Mouse (Mus musculus): Measurements from ENCODE around the gene Cd55. TPM values are rescaled to one million over a fixed set of nuclear protein-coding genes. Genes with fewer than 3 reads are reported as not detected.
A peak's percentile ranks its signal among the peaks of the same experiment; 100 is the strongest.
"Not testable (repeated sequence)": the region's sequence is repeated elsewhere in the genome, so short reads cannot be mapped to it uniquely, and the experiment has no call there.

Gene Cd55
- total RNA-seq (2014; fragmentation: Nextera tagmentation) = 8.1 TPM in 1 of 2 replicates, not detected in the other
- 0.78 and 2.2 TPM in 2 replicates for total RNA-seq (2017)

DNA sequence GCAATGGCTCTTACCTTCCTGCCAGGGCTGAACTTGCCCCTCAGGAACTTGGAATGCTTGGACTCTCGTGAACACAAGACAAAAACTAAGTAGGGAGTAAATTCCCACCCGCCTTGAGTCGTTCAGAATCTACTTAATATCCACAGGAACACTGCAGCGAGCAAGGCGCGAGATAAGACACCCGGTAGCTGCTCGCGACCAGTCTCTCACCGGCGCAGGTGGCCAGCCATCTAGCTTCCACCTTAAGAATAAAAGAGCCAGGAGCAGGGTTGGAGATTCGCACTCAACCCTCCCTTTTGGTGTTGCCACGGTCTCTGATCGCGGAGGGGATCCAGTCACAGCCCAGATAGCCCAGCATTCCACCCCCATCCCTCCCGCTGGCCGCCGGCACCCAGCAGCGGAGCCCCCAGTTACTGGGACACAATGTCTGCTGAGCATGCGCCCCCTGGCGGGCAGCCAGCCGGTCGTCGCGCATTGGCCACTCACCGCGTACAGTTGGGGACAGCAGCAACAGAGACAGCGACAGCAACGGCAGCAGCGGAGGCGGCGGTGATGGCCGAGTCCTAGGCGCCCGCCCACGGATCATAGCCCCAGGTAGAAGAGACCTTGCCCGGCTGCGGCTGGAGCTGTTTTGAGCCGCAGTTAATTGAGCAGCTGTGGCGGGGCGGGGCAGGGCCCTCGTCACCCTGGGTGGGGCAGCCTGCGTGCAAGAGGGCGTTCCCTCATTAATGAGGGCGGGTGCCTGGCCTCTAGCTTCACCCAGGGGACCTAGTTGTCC is at the start of gene Cd55:
TSS of gene Cd55 (minus strand) at position 661 of the 778 bp plus-strand sequence.
- peak; percentile 96 for ATAC-seq (replicated peaks; ENCODE audit: poor library complexity, severe bottlenecking)

DNA sequence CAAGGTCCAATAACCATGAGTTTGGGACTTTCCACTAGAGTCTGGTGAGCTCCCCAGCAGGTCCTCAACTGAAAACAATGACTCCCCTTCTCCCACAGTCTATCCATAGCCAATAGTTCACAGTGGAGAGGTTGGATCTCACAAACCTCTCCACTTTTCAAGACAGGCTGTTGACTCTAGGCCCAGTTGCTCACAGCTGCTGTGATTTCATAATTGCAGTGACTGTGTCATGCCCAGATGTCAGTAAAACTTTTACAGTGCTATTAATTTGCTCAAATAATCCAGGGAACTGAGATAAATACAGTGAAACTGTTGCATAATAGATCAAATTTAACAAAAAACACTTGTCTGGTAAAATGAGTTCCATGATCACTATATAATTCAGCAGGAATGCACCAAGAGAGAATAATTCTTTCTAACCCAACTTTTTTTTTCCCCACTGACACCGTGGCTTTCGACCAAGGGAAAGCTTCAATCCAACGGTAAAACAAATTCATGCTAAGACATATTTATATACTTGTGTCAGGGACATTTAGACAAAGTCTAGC is 49.4 kb upstream of the Cd55 start:
- ATAC-seq (replicated peaks; ENCODE audit: poor library complexity, severe bottlenecking) = no peak

DNA sequence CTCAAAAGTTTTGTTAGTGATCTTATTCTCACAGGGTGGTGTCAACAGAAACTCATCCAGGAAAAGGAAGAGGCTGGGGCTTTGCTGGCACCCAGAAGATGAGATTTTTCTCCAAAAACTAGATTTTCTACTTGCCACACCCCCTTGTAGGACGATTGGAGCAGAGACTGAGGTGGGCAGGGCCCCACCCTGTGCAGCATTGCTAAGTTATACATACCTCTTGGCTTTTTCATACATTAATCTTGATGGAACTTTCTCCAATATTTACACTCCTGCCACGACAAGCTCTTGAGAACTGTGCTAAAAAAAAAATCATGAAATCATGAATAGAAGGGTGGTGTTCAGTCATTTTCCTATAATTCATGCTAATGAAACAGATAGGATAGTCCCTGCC is 46.4 kb upstream of the Cd55 start:
- no peak for ATAC-seq (replicated peaks; ENCODE audit: poor library complexity, severe bottlenecking)

DNA sequence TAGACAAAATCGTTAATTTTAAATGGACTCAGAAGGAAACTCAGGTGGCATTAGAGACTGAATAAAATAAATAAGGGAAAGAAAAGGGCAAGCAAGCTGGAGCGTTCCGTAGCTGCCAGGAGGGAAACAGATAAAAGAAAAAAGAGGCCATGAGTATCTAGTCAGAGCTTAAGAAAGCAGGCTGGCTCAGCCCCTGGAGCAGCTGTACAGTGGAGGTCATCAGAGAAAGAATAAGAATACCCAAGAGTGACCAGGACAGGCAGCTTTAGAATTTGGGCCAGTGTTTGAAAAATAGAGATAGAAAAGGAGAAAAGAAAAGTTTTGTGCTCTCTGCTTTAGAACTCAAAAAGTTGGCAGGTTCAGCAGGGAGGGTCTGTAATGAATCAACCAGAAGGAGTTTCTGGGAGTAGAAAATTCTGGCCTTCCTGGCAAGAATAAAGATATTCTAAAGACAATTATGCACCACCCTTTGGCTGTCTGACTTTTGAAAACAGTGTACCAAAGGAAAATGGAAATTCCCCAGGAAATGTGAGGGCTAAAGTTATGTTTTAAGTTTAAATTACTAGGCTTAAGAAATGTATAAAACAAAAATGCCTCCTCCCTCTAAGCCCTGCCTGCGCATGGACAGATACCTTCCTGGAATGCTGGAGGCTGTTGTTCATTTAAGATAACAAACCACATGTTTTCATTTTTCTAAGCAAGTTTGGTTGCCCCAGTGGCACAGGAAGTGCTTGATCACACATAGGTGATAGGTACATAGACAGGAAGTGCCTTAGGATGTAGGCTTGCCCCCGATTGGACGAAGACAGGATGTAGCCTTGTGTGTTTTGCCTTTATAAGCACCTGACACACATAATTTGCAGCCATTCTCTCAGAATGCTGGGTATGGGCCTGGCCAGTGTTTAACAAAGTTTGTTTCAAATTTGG is 45.7 kb upstream of the Cd55 start:
- ATAC-seq (replicated peaks; ENCODE audit: poor library complexity, severe bottlenecking) = no peak

DNA sequence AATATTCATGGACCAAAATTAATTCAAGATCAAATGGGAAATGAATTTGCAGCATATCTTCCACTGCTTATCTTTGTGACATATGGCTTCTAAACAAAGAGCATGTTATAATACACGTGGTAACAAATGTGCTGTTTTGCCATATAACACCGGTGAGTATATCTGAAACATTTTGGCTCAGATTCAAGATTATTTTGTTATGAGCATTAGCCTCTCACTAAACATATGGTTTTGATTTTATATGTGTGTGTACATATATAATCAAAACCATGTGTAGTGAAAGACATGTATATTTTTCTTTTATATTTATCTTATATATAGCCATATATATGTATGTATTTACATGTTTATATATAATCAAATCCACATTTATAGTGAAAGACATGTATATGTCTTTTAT is 44.9 kb upstream of the Cd55 start:
- ATAC-seq (replicated peaks; ENCODE audit: poor library complexity, severe bottlenecking) = no peak

DNA sequence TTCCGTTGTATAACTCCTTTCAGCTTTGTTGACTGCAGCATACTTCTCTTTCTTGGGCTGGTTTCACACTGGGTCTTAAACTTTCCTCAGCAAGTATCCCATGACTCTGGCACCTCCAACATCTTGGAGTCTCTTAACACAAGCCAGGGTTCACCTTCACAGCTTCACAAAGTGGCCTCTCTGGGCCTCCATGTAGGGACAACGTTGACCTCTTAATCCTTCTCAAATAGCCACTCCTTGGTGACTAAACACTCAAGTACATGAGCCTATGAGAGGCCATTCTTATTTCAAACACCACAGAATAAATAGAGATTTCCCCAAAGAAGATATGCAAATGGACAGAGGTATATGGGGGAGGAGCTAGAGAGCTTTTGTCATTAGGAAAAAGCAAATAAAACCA is 37.4 kb upstream of the Cd55 start:
- no peak for ATAC-seq (replicated peaks; ENCODE audit: poor library complexity, severe bottlenecking)

DNA sequence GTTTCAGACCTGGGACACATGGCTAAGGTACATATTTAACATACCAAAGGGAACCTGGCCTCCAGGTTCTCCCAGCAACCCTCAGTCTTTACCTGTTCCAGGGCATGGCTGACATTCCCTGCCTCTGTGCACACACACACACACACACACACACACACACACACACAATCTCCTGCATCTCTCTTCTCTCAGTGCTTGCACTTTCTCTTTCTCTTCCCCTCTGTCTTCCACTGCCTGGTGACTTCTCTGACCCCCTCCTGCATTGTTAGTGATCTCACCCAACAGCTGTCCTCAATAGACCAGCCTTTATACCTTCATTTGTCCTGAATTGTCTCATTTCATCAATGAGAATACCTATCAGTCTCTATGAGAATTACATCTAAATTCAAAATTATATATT is 35.8 kb upstream of the Cd55 start:
- ATAC-seq (replicated peaks; ENCODE audit: poor library complexity, severe bottlenecking) = no peak

DNA sequence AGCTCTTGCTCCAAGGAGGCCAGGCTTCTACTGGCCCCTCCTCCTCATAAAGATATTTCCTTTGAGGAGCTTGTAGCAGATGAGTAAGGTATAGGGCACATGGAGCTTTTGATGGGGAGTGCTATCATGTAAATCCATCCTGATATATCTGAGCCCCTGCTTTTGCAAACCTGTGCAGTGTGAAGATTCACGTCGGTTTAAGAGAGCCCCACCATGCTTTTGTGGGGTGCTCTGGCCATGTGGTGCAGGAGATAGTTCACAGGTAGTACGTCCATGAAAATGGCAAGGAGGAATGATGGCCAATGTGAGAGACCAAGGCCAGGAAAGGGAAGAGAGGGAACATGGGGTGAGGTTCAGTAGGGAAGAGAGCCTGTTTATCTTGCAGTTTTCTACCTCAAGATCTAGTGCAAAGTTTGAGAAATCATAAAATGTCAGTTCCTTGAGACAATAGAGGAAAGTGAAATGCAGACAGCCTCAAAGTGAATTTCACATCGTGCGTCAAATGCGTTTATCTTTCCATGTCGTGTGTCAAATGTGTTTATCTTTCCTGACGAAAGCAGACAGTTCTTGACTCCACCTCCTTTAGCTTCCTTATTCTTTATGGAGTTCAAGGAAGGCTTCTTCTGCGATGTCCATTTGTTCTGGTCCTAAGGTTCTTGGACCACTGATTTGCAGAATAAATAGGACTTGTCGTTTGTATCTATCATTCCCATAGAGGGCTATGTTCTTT is 24.4 kb upstream of the Cd55 start:
- no peak for ATAC-seq (replicated peaks; ENCODE audit: poor library complexity, severe bottlenecking)

DNA sequence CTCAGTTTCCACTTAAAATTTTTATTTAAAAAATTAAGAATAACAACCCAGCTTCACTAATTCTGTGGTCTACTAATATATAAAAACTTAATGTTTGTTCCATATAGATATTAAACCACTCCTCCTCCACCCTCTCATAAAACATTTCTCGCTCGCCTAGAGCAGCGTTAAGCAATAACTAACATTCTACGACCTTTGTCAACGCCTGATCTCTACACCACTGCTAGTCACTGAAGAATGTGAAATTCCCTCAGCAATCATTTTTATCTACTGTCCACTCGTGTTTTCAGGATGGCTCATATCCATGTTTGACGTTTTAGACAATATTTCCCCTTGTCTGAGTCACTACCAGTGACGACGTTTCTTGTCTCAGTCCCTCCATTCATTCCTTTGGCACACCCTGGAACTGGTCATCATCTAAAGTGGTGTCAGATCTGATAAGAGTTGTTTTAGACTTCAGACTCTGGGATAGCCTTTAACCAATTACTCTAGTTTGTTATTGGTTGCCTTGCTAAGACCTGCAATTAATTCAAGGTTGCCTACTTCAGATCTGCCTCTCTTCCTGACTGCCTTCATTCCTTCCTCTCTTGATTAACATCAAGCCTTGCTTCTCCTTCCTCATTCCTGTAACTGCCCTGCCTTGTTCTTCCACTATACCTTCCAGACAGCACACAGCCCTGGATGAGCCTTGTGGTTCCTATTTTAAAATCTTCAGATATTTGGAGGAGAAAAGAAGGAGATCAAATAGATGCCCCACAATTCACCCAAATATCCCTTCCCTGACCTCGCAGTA is 23.5 kb upstream of the Cd55 start:
- no peak for ATAC-seq (replicated peaks; ENCODE audit: poor library complexity, severe bottlenecking)

DNA sequence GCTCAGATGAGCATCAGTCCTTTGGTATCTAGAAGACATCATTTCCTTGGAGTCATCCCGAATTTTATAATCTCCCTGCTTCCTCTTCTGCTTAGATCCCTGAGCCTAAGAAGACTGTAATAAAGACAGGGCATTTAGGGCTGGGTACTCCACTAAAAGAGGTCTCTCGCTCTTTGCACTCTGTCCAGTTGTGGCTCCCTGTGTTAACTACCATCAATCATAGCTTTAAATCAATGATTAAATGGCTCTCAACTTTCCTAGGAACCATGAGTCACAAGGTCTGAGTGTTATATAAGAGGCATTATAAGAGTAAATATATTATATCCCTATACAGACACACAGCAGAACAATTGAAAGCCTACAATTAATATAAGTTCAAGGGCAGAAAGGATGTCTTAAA is 22.8 kb upstream of the Cd55 start:
- no peak for ATAC-seq (replicated peaks; ENCODE audit: poor library complexity, severe bottlenecking)

DNA sequence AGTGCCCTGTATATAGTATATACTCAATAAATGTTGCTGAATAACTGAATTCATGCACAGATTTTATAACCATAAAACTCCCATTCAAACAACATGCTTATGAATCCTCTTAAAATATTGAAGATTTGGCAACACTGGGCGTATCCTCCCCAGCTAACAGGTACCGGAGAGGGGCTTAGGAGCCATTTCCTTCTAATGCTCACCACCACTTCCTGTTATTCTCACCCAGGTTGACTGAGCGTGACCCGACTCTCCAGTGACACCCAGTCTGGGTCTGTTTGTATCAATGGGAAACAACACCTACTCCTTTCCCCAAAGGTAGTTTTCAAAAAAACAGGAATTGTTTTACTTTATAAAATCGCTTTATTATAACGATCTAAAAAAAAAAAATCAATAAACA is 12.4 kb upstream of the Cd55 start:
- peak; percentile 85 for ATAC-seq (replicated peaks; ENCODE audit: poor library complexity, severe bottlenecking)

DNA sequence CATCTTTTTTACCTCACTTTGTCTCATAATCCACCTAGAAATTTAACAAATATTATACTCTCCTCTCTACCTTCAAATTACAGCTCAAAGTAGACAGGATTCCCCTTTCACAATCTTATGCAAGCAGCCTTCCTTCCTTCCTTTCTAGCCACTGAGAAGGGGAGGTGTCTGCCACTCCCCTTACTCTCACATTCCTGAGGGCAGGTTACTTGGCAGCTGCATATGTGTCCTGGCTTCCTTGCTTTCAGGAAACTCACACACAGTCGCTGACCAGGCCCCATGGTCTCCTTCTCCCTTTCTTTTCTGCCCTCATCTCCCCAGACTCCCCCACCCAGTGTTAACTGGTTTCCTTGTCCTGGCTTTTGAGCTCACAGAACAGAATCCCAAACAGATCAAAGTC is 11.7 kb upstream of the Cd55 start:
- peak; percentile 87 for ATAC-seq (replicated peaks; ENCODE audit: poor library complexity, severe bottlenecking)

DNA sequence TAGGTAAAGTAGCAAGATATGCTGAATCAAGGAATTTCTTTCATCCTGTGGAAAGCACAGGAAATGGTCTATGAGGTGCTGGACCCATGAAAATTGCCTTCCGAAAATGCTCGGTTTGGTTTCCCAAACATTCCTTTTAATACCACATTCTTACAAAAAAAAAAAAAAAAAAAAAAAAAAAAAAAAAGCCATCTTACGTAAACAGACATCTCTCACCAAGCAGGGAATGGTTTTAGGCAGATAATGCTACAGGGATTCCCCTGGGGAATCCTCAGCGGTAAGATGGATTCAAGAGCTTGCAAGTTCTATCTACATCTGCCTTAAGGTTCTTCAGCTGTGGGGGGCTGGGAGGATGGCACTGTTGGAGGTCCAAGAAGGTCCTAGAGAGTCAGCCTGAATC is 7.5 kb upstream of the Cd55 start:
- no peak for ATAC-seq (replicated peaks; ENCODE audit: poor library complexity, severe bottlenecking)

DNA sequence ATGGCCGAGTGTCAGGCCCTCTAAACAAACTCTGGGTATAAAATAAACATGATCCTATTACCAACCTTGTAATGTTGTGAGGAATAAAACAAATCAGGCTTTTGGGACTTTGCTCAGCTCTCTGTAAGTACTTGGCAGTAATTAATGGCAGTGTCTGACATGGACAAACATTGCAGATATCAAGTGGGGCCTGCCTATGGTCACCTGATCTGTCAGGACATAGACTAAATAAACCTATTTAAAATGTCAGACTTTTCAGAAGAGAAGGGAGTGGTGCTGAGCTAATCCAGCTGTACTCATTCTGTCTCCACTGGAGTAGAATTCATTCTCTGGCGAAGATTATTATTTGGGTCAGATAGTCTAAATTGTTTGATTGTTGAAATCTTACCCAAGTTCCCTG is 4.9 kb upstream of the Cd55 start:
- ATAC-seq (replicated peaks; ENCODE audit: poor library complexity, severe bottlenecking) = no peak

DNA sequence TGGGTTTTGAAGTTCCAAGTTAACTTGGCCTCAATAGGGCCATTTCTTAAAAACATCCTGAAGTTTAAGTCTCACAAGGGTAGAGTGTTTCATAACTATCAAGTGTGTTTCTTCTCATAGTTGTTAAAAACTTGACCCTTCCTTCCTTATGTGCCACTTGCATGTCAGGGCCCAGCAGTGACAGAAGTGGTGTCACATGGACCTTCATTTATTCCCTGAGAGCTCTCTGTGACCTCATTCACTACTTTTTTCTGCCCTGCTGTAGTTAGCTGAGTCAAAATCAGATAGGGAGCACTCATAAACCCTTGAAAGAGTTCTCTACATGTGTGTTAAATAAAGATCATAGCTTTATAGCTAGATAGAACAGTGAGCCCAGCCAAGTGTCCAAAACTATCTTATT is 1.6 kb upstream of the Cd55 start:
- ATAC-seq (replicated peaks; ENCODE audit: poor library complexity, severe bottlenecking) = no peak

DNA sequence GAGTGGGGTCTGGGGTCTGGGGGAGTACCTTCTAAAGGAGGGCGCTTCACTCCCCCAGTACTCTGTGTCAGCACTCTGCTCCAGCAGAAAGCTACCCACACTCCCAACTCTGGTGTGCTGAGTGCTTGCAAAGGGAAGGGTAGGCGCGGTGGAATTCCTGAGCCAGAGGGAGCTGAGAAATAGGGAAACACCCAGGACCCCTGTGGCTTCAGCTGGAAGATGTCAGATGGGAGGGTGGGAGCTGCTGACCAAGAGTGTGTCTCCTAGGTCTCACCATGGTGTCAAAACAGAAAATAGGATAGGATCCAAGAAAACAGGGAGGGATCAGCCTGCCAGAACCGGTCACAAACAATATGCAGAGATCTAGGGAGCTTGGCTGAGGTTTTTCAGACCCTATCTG is 323 bp upstream of the Cd55 start:
- ATAC-seq (replicated peaks; ENCODE audit: poor library complexity, severe bottlenecking) = no peak

DNA sequence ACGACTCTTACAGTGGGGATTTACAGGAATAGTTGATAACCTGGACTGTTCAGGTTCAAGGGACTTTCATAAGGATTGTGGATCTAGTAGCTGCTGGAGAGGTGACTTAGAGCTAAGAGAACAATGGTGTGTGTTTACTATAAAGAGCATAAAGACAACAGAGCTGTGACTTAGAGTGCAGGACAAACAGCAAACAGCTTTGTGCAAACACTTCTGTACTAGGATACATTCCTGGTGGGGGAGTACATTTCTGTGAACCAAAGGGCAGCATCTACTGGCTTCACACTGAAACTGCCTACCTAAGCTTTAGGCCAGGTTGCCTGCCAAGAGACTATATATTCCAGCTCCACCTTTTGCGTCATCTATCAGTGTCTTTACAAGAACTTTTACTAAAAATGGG is 7.4 kb downstream of the Cd55 start:
- no peak for ATAC-seq (replicated peaks; ENCODE audit: poor library complexity, severe bottlenecking)

DNA sequence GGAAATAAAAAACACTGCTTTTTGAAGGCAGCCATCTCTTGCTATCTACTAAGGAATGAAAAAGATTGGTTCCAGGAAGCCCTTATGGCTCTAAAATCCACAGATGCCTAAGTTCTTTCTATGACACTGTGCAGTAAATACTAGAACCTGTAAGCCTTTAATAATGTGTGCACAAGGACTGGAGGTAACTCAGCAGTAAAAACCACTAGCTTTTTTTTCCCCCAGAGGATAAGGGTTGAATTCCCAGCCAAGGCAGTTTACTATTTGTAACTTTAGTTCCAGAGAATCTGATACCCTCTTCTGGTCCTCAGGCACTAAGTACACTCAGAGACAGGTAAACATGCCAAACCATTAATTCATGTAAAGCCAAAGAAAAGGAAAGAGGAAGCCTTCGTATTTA is 19.6 kb downstream of the Cd55 start:
- not testable (repeated sequence) for ATAC-seq (replicated peaks; ENCODE audit: poor library complexity, severe bottlenecking)

DNA sequence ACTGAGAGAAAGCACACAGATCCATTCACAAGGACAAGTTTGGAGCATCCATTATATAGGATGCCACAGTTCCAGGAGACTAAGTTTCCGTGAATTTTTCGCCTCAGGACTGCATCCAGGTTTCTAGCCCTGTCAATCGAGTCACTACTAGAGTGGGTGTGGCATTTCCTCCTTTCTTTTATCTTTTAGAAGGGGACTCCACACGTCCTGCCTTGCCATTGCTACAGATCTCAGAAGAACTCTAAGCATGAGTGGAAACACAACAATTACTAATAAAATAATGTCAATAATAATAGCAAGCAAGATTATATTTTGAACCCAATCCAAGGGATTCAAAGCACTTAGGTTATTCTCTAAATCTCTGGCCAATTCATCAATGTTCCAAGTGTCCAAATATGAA is 31.6 kb downstream of the Cd55 start:
- ATAC-seq (replicated peaks; ENCODE audit: poor library complexity, severe bottlenecking) = no peak

DNA sequence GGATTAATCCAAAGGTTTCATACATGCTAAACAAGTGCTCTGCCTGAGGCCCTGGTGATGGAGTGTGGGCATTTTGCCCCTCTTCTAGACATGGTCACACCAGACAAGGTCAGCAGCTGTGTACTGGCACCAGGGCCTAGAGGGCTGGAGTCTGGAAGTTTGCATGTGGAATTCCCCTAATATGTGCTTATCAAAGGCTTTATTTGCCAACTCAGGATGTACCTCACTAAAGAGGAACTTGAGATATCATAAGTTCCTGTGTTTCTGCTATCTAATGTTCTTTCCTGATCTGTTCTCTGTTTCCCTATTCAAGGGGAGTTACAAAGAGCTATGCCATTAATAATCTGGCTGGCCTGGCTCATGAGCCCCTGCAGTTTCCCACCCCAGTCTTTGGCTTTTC is 33.9 kb downstream of the Cd55 start:
- peak; percentile 46; the same call in 1 of the 2 replicates for ATAC-seq (replicated peaks; ENCODE audit: poor library complexity, severe bottlenecking)

All from granulocyte monocyte progenitor cell, adult 5-6 weeks (primary cell).